Mouse (Mus musculus) MEL-GATA-1-ER (cell line): ENCODE data around the gene Ctr9.

ENCODE experiments used
- DNase-seq: peaks from one replicate; pipeline ENCODE4 v3.0.0-alpha.2; 2012; ENCODE audit warnings: low read depth; ENCODE audit errors: extremely low read depth

Gene Ctr9

DNA sequence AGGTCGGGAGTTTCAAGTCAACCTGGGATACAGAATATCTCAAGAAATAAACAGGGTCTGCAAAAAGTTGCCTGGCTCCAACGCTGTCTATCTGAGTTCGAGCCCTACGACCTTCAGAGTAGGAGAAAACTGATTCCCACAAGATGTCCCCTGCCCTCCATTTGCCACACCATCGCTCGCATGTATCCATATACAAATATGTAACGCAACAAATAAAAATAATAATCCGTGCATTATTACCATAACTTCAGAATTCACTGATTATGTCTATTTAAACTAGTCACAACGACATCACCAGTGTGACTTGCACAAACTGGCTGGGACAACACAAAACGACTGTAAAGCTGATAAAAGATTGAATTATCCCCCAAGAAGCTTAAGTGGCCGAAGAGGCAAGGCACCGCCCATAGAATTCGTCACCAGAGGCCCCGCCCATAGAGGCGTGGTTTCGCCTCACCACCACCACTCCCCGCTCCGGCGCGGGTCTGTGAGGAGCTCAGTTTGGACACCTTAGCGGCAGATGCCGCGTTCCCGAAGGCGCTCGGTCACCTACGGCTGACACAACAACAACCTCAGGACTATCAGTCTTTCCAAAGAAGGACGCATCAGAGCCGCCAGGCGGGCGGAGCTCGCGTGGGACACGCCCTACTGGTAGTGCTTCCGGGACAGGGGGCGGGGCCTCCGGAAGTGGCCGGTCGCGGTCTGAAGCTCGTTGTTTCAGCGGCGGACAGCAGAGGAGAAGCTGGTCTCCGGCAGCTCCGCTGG lies at the start of gene Ctr9:
Ctr9 (plus strand) TSS at position 671 of the 765 bp plus-strand sequence.
- peak; percentile 70 for DNase-seq

GRCm38 (mm10) chr7:110981036-110981435 lies 47.7 kb upstream of the Ctr9 start:
- no peak for DNase-seq

- DNase-seq = no peak
These were observed 46.6 kb upstream of the Ctr9 start, which contains the start of gene Mrvi1 for GRCm38 (mm10) chr7:110982053-110982705. Gene Mrvi1 (minus strand): TSS chr7:110982461.

GRCm38 (mm10) chr7:110982764-110983163 lies 46.0 kb upstream of the Ctr9 start:
- DNase-seq = no peak

DNA sequence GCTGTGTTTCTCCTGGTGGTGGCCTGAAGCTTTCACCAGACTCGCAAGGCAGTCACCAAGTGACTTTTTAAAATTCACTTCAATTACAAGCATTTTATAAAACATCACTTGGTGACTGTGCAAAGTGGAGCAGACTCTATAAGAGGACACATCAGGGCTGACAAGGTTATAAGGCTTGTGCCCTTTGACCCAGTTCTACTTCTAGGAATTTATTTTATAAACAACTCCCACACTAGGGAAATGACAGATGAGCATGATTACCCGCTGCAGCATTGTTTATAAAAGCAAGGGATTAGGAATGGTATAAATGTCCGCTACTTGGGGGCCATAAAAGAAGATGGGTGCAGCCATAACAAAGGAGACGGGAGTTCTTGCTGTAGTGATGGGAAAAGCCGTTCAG lies 45.1 kb upstream of the Ctr9 start:
- DNase-seq = no peak

DNA sequence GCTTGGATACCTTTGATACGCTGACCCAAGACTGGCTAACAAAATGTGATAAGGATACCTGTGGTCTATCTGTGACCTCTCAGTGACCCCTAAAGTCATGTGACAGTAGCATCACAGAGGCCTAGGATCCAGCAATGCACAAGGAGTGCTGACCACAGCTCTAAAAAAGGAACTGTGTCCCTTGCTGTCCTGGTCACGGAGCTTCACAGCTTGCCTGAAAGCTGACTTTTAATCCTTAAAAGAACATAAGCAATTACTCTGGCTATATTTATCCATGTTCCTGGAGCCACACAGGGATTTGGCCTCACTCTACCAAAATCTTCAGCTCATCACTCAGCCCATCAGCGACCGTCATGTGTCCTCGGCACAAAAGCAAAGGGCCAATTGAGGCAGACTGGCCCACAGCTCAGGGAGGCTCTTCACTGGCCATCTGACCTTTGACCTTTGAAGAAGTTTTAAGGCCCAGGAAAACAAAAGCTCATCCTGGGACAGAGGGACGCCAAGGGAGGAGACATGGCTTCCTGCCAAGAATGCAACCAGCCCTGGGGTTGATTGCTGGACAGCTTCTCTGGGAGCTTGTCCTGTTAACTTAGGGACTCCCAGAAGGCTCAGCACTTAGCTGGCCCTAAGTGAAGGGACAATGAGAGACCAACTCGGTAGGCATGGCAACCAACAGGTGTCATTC lies 43.0 kb upstream of the Ctr9 start:
- DNase-seq = no peak

GRCm38 (mm10) chr7:110988081-110988480 lies 40.7 kb upstream of the Ctr9 start:
- DNase-seq = no peak

DNA sequence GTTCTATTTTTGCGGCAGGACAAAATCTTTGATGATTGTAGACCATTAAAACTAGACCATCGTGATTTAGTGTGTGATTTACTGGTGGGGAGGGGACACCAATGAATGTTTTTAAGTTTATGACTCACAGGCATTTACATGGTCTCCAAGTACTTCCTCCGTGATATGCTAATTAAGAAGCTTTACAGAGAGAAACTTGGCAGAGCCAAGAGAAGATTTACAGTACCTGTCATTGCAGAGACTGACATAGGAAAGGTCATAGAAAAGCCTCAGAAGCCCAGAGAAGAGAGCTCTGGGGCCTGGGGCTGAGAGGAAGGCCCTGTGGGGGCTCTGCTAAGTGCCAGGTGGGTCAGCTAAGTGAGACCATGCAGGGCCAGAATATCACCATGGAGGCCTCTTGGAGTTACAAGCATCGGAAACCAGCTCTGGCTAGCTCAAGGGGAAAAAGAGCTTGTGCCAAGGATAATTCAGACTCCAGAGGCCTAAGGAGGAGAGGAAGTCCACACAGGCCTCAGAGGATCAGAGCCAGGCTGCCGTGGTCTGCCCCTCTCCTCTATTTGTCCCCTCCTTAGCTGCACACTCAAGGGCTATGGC lies 39.4 kb upstream of the Ctr9 start:
- no peak for DNase-seq

DNA sequence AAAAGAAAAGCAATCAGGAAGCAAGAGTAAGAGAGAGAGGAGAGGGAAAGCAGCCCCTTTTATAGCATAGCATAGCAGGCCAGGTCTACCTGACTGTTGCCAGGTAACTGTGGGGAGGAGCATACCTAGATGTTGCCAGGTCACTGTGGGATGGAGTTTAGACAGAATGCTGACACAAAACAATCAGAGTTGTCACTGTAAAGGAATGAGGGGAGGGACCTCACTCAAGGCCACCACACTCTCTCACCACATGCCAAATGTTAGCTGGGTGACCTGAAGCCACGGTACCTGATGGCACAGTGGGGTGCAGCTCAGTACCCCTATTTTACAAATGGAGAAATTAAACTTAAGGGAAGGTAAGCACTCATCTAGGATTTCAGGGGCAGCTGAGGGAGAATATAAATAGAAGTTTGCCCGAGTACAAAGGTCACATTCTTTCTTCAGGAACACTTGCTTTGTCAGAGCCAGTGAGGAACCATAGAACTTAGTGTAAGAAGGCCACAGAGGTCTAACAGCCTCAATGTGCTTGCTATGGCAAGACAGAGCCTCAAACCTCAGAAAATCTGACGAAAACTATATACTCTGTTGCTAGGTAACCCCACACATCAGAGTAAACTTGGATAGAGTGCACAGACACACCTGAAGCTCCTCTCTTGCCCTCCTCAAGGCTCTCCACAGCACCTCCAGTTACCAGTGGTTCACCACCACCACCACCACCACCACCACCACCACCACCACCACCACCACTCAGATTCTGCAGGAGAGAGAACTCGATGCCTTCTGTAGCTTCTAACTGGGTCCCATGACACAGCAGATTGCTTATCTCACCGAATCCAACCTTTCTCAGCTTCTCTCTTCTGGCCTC lies 38.2 kb upstream of the Ctr9 start:
- no peak for DNase-seq

DNA sequence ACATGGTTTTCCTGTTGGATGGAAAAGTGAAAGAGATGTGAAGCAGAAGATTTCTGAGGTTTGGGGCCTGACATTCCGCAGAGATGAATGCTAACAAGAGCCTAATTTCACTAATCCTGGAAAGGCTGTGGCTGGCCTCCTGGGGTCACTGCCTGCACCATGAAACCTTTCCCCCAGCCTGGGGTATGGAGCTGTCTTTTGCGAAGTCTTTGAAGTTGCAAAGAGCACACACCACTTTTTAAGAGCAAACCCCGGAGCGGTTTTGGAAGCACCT lies 37.6 kb upstream of the Ctr9 start:
- DNase-seq = no peak

- DNase-seq = no peak
These were observed 29.6 kb upstream of the Ctr9 start for GRCm38 (mm10) chr7:110998887-110999827.

- DNase-seq = peak; percentile 96
These were observed 24.5 kb upstream of the Ctr9 start for GRCm38 (mm10) chr7:111004136-111004840.

GRCm38 (mm10) chr7:111014039-111014605 lies 14.6 kb upstream of the Ctr9 start:
- peak; percentile 64 for DNase-seq

GRCm38 (mm10) chr7:111014893-111015292 lies 13.9 kb upstream of the Ctr9 start:
- DNase-seq = peak; percentile 78

DNA sequence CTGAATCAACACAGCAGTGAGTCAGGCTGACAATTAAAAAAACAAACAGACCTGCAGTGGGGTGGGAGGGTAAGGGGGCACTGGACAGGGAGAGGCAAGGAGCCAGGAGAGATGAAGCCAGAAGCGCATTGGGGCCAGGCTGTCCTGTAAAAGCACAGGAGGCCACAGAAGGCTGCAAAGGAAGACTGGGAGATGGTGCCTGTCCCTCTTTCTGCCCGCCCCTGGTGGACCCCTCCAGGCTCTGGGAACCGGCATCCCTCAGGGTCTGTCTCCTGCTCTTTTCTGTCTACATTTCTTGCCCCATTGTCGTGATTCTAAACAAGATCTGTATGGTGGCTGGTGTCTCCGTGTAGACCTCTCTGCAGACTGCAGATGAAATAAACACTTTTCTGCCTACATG lies 13.0 kb upstream of the Ctr9 start:
- DNase-seq = no peak

- DNase-seq = no peak
These were observed 11.8 kb upstream of the Ctr9 start for GRCm38 (mm10) chr7:111016921-111017320.

DNA sequence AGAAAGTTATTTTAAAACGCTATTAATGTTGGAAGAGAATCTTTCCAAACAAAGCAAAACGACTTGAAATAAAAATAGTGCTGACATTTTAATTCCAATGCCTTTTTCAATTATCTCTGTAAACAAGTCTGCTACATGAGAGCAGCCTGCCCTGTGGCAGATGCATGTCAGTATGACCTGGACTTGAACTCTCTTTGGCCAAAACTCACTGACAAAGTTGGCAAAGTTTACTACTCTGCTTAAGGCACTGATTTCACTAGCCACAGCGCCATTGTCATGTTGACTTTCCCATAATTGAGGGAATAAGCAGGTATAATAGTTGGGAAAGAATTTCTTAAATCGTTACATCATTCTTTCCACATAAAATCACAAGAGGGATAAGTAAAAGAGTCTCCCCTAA lies 7.9 kb upstream of the Ctr9 start:
- no peak for DNase-seq

GRCm38 (mm10) chr7:111024068-111024594 lies 4.6 kb upstream of the Ctr9 start:
- no peak for DNase-seq

GRCm38 (mm10) chr7:111024912-111025311 lies 3.8 kb upstream of the Ctr9 start:
- DNase-seq = no peak
